Mouse (Mus musculus) thymus, adult 2 months (tissue): ENCODE data around the gene Hoxa9.

Source experiments
- CTCF ChIP-seq: fragments of 200-500 bp; IDR thresholded peaks from 2 replicates; pipeline ENCODE4 v1.5.1; 2012; ENCODE audit warnings: mild to moderate bottlenecking, control low read depth, low read length, moderate library complexity, borderline replicate concordance; ENCODE audit not compliant: control insufficient read depth, poor library complexity, insufficient read depth; ENCODE audit errors: extremely low read depth
- POLR2A ChIP-seq: fragments of 200-500 bp; IDR thresholded peaks from 2 replicates; pipeline ENCODE4 v1.6.1; 2012; ENCODE audit warnings: mild to moderate bottlenecking, low read length, control low read depth, moderate library complexity; ENCODE audit not compliant: control insufficient read depth, poor library complexity, insufficient read depth; ENCODE audit errors: extremely low read depth

DNA sequence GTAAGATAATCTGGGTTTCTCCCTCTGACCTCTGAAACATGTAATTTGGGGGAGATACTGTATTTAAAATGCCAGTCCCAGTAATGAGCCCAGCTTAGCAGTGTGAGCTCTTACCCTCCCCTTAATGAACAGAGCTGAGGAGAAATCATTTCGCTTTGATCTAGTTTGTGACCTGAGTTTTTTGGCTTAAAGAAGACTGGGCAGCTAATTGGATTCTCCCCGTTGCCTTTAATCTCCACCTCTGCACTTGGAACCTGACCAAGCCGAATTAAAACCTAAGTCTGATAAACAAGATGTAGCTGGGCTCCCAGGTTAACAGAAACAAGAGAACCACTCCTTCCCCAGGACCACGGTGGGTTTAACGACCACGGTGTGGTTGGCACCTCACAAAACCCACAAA is 45.5 kb upstream of the Hoxa9 start:
- TF ChIP-seq POLR2A (no peak), CTCF (no peak)
